Mouse (Mus musculus) cerebellum, adult 2 months (tissue): ENCODE results near the gene Tstd3. TPM values are rescaled to one million over a fixed set of nuclear protein-coding genes. Genes with fewer than 3 reads are reported as not detected.
A peak's percentile ranks its signal among the peaks of the same experiment; 100 is the strongest.

Experiments used
- DNase-seq, 2 experiments: peaks; one replicate each; pipeline ENCODE4 v3.0.0; 2021
- H3K27ac ChIP-seq: fragments of 200-500 bp; 2 replicates; pipeline ENCODE4 v1.5.1; 2012; ENCODE audit warnings: low read length, control low read depth, inconsistent platforms; ENCODE audit not compliant: insufficient read depth
- H3K27me3 ChIP-seq: fragments of 200-500 bp; 2 replicates; pipeline ENCODE4 v1.6.1; 2012; ENCODE audit warnings: inconsistent platforms, mild to moderate bottlenecking, low read length, moderate library complexity; ENCODE audit not compliant: control insufficient read depth, insufficient read depth
- H3K4me1 ChIP-seq: fragments of 200-500 bp; 2 replicates; pipeline ENCODE4 v1.6.1; 2011; ENCODE audit warnings: low read length; ENCODE audit not compliant: control insufficient read depth, insufficient read depth
- H3K4me3 ChIP-seq: fragments of 200-500 bp; replicated peaks from 2 replicates; pipeline ENCODE3; 2011; ENCODE audit warnings: mild to moderate bottlenecking, low read depth, low read length, control low read depth; ENCODE audit not compliant: insufficient read depth
- CTCF ChIP-seq: fragments of 200-500 bp; IDR thresholded peaks from 2 replicates; pipeline ENCODE4 v1.5.1; 2011; ENCODE audit warnings: low read depth, mild to moderate bottlenecking, control low read depth, low read length, moderate library complexity, borderline replicate concordance; ENCODE audit not compliant: insufficient read depth
- POLR2A ChIP-seq: fragments of 200-500 bp; IDR thresholded peaks from 2 replicates; pipeline ENCODE4 v1.6.1; 2011; ENCODE audit warnings: low read length, control low read depth, borderline replicate concordance; ENCODE audit not compliant: insufficient read depth
- WGBS: fragments of 180-500 bp; shearing (Covaris S2); methylation state at CpG from one replicate; pipeline ENCODE4 v1.1.7; 2018; 5-methylcytosine and 5-hydroxymethylcytosine counted together
- polyA plus RNA-seq: library from polyadenylated mRNA; depleted of rRNA; stranded (reverse); fragments of >200 nt; gene quantifications from 2 replicates; pipeline ENCODE4 v1.2.3, GENCODE M21; 2012

Tstd3 gene
- polyA plus RNA-seq, 1 experiment: 21.3 TPM

DNA sequence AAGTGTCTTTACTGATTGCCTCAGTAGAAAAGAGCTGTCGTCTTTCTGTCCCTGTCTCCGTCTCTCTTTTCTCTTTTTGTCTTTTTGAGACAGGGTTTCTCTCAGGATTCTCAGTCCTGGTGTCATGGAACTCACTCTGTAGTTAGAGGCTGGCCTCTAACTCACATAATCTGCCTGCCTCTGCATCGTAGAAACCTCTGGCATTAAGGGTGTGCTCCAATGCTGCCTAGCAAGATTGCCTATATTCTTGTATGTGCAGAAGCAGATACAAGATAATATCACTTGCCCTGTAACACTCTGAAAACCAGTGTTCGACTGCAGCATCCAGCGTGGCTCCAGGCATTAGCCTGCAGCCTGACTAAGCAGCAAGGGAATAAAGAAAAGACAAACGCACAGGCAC lies 21.9 kb upstream of the Tstd3 start:
- 67% methylated on average over 6 of the region's 6 CpGs for WGBS
- Histone ChIP-seq H3K27ac (no peak overlapping the region), H3K27me3 (no peaks in the 10 kb centered on the region), H3K4me3 (no peak overlapping the region), H3K4me1 (peaks cover 3% of the 10 kb centered on the region)
- TF ChIP-seq POLR2A (no peak), CTCF (no peak)
- no peak for DNase-seq

DNA sequence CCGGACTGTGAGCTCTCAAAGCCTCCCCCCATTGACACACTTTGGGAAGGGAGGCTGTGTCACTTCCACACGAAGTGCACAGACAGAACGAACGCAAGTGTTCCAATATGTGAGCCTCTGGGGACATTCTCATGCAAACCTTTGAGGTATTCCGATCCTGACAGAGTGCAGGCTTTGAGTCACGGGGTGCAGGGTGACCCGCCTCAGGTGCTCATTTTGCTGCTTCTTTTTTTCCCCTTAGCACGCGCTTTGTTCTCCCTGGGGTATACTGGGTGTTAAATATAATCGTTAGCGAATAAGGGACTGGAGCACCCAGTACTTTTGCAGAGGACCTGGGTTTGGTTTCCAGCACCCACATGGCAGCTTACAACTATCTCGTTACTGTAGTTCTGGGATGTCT lies 19.3 kb upstream of the Tstd3 start:
- no peak for DNase-seq
- Histone ChIP-seq H3K27ac (no peak overlapping the region), H3K4me3 (no peak overlapping the region), H3K4me1 (no peaks in the 10 kb centered on the region), H3K27me3 (no peaks in the 10 kb centered on the region)
- TF ChIP-seq CTCF (no peak), POLR2A (no peak)
- 96% methylated on average over 12 of the region's 12 CpGs for WGBS

DNA sequence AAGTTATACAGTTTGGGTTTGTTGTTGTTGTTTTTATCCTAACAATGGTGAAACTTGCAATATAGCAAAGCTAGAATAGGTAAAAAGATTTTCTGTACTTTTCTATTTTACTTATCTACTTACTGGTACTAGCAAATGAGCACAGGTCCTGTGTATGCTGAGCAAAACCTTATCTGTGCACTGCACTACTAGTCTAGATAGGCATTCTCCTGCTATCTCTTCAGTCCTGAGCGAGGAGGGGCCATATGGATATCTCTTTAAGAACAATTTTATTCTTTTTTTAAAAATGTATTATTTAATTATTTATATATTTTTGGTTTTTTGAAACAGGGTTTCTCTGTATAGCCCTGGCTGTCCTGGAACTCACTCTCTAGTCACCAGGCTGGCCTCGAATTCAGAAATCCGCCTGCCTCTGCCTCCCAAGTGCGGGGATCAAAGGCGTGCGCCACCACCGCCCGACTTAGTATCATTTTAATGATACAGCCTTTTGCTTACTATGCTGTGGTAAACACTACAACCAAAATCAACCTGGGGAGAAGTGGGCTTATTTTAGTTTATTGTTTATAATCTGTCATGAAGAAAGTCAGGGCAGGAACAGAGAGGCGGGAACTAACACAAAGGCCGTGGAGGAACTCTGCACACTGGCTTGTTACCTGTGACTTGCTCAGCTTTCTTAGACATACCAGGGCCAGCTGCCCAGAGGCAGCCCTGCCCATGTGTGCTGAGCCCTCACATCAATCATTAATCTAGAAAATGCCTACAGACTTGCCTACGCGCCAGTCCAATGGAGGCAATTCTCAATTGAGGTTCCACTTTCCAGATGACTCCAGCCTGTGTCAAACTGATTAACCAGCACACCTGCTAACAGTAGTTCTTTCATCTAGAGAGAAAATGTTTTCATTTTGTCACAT lies 14.1 kb upstream of the Tstd3 start:
- H3K27me3 ChIP-seq: no peaks in the 10 kb centered on the region
- no peak for TF ChIP-seq POLR2A
- TF ChIP-seq CTCF: no peak
- no peak for DNase-seq
- H3K4me3 ChIP-seq: no peak overlapping the region
- H3K4me1 ChIP-seq: no peaks in the 10 kb centered on the region
- WGBS: 97% methylated on average over 12 of the region's 12 CpGs
- H3K27ac ChIP-seq: no peak overlapping the region

DNA sequence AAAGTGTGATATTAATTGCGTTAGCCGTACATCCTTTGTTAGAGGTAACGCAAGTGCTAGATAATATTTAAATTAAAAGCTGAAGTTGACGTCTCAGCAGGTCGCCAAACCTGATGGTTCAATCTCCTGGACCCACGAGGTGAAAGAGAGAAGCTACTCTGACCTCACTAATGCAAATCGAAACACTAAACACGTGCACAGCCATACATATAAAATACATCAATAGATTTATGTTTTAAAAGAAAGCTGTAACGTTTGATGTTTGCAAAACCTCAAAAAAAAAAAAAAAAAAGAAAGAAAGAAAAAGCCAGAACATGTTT lies 9.9 kb upstream of the Tstd3 start:
- peak overlapping the region; percentile 96 for H3K4me3 ChIP-seq
- H3K27ac ChIP-seq: no peak overlapping the region
- no peak for DNase-seq
- no peaks in the 10 kb centered on the region for H3K27me3 ChIP-seq
- TF ChIP-seq POLR2A (no peak), CTCF (no peak)
- 2% methylated on average over 9 of the region's 9 CpGs for WGBS
- H3K4me1 ChIP-seq: no peaks in the 10 kb centered on the region

DNA sequence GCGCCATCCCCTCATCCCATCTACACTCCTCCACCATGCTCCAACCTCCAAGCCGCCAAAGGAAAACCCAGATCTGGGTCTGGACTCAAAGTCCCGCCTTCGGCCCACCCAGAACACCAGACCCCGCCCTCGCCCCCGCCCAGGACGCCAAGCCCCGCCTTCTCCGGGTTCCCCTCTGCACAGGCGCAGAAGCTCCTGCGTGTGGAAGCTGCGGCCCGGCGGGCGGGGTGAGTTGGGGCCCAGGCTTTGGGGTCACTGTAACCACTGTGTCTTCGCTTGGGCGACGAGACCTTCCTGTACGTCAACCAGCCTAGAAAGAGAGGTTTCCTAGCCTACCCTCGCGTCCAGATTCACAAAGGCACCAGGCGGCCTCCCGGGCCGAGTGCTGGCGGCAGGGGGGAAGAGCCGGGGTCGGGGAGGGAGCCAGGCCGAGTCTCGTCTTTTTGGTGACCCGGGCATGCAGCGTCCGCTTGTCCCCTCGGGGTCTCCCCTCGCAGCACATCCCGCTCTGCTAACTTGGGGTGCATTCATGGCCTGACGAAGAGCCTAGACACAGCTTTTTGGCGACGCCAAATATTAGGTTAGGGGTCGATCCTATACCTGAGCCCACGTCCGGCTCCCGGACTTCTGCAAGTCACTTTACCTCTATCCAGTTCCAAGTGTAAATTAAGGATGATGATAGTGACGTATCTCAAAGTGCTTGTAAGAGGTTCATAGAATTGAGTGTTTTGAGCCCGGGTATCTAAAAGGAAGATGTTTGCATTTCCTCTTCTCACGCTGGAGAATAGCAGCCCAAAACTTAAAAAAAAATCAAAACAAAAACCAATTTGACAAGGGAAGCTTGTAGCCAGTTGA lies 9.3 kb upstream of the Tstd3 start:
- H3K4me3 ChIP-seq: peak overlapping the region; percentile 96
- no peaks in the 10 kb centered on the region for H3K4me1 ChIP-seq
- peak; percentile 92 to 94 for DNase-seq
- TF ChIP-seq CTCF: no peak
- TF ChIP-seq POLR2A: peak; percentile 85
- WGBS: under 1% methylated on average over 46 of the region's 46 CpGs
- no peaks in the 10 kb centered on the region for H3K27me3 ChIP-seq
- peak overlapping the region; percentile 73 for H3K27ac ChIP-seq

DNA sequence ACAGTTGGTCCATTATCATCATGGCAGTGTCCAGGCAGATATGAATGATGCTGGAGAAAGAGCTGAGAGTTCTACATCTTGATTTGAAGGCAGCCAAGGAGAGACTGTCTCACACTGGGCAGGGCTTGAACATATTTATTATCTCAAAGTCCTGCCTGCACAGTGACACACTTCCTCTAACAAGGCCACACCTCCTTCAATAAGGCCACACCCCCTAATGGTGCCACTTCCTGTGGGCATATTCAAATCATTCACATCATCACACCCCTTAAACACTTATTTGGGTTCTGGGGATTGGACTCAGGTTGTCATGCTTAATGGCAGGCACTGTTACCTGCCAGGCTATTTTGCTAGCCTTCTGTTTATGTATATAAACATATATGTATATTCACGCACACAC lies 5.3 kb upstream of the Tstd3 start:
- TF ChIP-seq POLR2A: no peak
- TF ChIP-seq CTCF: no peak
- Histone ChIP-seq H3K27ac (no peak overlapping the region), H3K27me3 (no peaks in the 10 kb centered on the region), H3K4me1 (no peaks in the 10 kb centered on the region), H3K4me3 (no peak overlapping the region)
- no peak for DNase-seq
- 96% methylated on average over 1 of the region's 1 CpGs for WGBS

DNA sequence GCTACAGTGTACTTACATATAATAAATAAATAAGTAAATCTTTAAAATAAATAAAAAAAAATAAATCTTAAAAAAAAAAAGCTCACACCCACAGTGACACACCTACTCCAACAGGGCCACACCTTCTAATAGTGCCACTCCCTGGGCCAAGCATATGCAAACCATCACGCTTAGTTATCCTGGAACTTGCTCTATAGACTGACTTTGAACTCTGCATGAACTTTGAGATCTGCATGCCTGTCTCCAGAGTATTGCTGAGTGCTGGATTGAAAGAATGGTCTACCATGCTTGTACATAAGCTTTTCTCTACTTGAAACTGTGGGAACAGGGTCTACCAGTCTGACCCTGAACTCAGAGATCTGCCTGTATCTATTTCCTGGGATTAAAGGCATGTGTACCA lies 4.1 kb upstream of the Tstd3 start:
- WGBS: 96% methylated on average over 1 of the region's 1 CpGs
- DNase-seq: no peak
- TF ChIP-seq POLR2A (no peak), CTCF (no peak)
- no peak overlapping the region for H3K4me3 ChIP-seq
- no peak overlapping the region for H3K27ac ChIP-seq
- no peaks in the 10 kb centered on the region for H3K4me1 ChIP-seq
- H3K27me3 ChIP-seq: no peaks in the 10 kb centered on the region
